Mouse (Mus musculus): Measurements from ENCODE around the gene Phldb2.

Gene Phldb2

GRCm38 (mm10) chr16:45952501-45952900 is 897 bp downstream of the Phldb2 start:
- no peak for ATAC-seq (ENCODE audit: insufficient number of reproducible peaks, low FRiP score, low TSS enrichment)

- ATAC-seq (ENCODE audit: insufficient number of reproducible peaks, low FRiP score, low TSS enrichment) = no peak
These were observed 1.4 kb downstream of the Phldb2 start for GRCm38 (mm10) chr16:45952035-45952434.

- ATAC-seq (ENCODE audit: insufficient number of reproducible peaks, low FRiP score, low TSS enrichment) = no peak
These were observed 7.1 kb downstream of the Phldb2 start for GRCm38 (mm10) chr16:45946335-45946734.

- ATAC-seq (ENCODE audit: insufficient number of reproducible peaks, low FRiP score, low TSS enrichment) = no peak
These were observed 7.7 kb downstream of the Phldb2 start for GRCm38 (mm10) chr16:45945649-45946048.

- ATAC-seq (ENCODE audit: insufficient number of reproducible peaks, low FRiP score, low TSS enrichment) = no peak
These were observed 8.2 kb downstream of the Phldb2 start for GRCm38 (mm10) chr16:45945174-45945631.

GRCm38 (mm10) chr16:45942169-45942891 is 11.1 kb downstream of the Phldb2 start:
- ATAC-seq (ENCODE audit: insufficient number of reproducible peaks, low FRiP score, low TSS enrichment) = no peak

- no peak for ATAC-seq (ENCODE audit: insufficient number of reproducible peaks, low FRiP score, low TSS enrichment)
These were observed 12.7 kb downstream of the Phldb2 start for GRCm38 (mm10) chr16:45940701-45941100.

GRCm38 (mm10) chr16:45939436-45939835 is 14.0 kb downstream of the Phldb2 start:
- no peak for ATAC-seq (ENCODE audit: insufficient number of reproducible peaks, low FRiP score, low TSS enrichment)

GRCm38 (mm10) chr16:45937381-45937780 is 16.0 kb downstream of the Phldb2 start:
- no peak for ATAC-seq (ENCODE audit: insufficient number of reproducible peaks, low FRiP score, low TSS enrichment)

- ATAC-seq (ENCODE audit: insufficient number of reproducible peaks, low FRiP score, low TSS enrichment) = no peak
These were observed 16.9 kb downstream of the Phldb2 start for GRCm38 (mm10) chr16:45936521-45936920.

GRCm38 (mm10) chr16:45935956-45936483 is 17.4 kb downstream of the Phldb2 start:
- ATAC-seq (ENCODE audit: insufficient number of reproducible peaks, low FRiP score, low TSS enrichment) = no peak

- no peak for ATAC-seq (ENCODE audit: insufficient number of reproducible peaks, low FRiP score, low TSS enrichment)
These were observed 18.5 kb downstream of the Phldb2 start for GRCm38 (mm10) chr16:45934721-45935407.

- no peak for ATAC-seq (ENCODE audit: insufficient number of reproducible peaks, low FRiP score, low TSS enrichment)
These were observed 23.1 kb downstream of the Phldb2 start for GRCm38 (mm10) chr16:45930308-45930707.

GRCm38 (mm10) chr16:45928090-45928489 is 25.3 kb downstream of the Phldb2 start:
- ATAC-seq (ENCODE audit: insufficient number of reproducible peaks, low FRiP score, low TSS enrichment) = no peak

- no peak for ATAC-seq (ENCODE audit: insufficient number of reproducible peaks, low FRiP score, low TSS enrichment)
These were observed 25.8 kb downstream of the Phldb2 start for GRCm38 (mm10) chr16:45927601-45928000.

GRCm38 (mm10) chr16:45926875-45927274 is 26.5 kb downstream of the Phldb2 start:
- no peak for ATAC-seq (ENCODE audit: insufficient number of reproducible peaks, low FRiP score, low TSS enrichment)

- no peak for ATAC-seq (ENCODE audit: insufficient number of reproducible peaks, low FRiP score, low TSS enrichment)
These were observed 29.5 kb downstream of the Phldb2 start for GRCm38 (mm10) chr16:45923731-45924424.

GRCm38 (mm10) chr16:45922546-45923229 is 30.7 kb downstream of the Phldb2 start:
- ATAC-seq (ENCODE audit: insufficient number of reproducible peaks, low FRiP score, low TSS enrichment) = no peak

- no peak for ATAC-seq (ENCODE audit: insufficient number of reproducible peaks, low FRiP score, low TSS enrichment)
These were observed 33.8 kb downstream of the Phldb2 start for GRCm38 (mm10) chr16:45919572-45919971.

- no peak for ATAC-seq (ENCODE audit: insufficient number of reproducible peaks, low FRiP score, low TSS enrichment)
These were observed 49.8 kb downstream of the Phldb2 start for GRCm38 (mm10) chr16:45903595-45903994.
